Mouse (Mus musculus): Measurements from ENCODE around the gene Gmppa.
A peak's percentile ranks its signal among the peaks of the same experiment; 100 is the strongest.

The Gmppa gene

DNA sequence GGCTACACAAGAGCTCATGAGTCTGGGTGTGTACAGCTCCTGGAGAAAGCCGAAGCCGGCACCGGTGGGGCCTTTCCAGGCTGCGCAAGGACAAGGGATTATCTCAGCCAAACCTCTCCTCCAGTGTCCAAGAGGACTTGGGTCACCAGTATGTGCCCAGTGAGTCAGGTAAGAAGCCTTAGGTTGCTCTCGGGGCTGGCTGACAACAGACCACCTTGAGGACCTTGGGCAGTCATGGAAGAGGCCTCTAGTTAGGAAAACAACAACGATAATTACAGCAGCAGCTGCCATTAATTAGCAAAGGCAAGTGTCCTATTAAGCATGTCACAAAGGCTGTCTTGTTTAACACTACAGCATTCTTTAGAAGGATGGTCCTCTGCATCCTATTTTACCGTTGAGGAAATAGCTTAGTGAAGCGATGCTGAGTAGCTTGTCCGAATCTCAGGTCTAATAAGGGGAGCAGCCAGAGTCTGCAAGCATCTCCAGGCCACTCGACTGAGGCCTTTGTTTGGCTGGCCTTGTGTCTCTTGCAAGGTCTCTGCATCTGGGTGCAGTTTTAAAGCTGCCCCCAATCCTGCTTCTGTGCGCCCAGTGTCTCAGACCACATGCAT is 11.8 kb upstream of the Gmppa start:
- DNase-seq, result no peak

- peak; percentile 70 to 79 for DNase-seq
These were observed 9.8 kb upstream of the Gmppa start for GRCm38 (mm10) chr1:75425796-75426471.

DNA sequence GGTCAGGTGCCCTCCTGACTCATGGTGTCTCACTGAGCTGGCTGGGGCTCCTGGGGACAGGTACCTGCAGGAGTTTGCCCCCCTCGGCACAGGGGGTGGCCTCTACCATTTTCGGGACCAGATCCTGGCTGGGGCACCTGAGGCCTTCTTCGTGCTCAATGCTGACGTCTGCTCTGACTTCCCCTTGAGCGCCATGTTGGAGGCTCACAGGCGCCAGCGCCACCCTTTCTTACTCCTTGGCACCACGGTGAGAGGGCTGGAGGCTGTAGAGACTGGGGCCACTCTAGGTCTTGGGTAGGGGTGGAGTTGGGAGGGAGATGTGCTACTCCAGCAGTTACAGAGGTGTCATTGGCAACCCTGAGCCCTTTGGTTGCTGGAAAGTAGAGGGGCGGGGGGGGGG is 3.1 kb downstream of the Gmppa start:
- peak in 1 of 2 experiments; percentile 21 for DNase-seq

GRCm38 (mm10) chr1:75440661-75441060 is 4.9 kb downstream of the Gmppa start:
- peak; percentile 75 to 77 for DNase-seq

DNA sequence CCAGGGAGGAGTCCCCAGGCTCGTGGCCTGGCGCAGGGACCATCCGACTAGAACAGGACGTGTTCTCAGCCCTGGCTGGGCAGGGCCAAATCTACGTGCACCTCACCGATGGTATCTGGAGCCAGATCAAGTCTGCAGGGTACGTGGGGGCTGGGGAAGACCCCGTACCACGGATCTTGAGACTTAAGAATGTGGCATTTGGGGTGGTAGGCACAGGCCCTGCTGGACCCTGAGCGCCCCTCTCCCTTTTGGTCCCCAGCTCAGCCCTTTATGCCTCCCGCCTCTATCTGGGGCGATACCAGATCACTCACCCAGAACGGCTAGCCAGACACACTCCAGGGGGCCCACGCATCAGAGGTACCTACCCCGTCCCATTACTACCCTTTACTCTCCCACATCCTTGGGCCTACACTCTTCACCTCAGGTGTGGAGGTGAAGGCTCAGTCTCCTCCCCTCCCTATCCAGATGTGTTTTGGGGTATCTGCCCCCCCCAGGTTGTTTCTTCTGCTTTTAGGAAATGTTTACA is 5.8 kb downstream of the Gmppa start:
- DNase-seq, result peak; percentile 48 to 52

DNA sequence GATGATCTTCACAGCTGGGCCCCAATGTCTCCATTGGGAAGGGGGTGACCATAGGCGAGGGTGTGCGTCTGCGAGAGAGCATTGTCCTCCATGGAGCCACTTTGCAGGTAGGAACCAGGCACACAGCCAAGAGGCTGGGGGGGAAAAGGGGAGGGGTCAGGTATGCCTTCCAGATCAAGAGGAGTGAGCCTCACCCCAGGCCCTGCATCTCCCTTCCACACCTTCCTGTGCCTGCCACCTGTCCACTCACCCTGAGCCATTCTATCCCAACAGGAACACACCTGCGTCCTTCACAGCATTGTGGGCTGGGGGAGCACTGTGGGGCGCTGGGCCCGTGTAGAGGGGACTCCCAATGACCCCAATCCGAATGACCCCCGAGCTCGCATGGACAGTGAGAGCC is 6.4 kb downstream of the Gmppa start:
- DNase-seq, result peak; percentile 57 to 64

DNA sequence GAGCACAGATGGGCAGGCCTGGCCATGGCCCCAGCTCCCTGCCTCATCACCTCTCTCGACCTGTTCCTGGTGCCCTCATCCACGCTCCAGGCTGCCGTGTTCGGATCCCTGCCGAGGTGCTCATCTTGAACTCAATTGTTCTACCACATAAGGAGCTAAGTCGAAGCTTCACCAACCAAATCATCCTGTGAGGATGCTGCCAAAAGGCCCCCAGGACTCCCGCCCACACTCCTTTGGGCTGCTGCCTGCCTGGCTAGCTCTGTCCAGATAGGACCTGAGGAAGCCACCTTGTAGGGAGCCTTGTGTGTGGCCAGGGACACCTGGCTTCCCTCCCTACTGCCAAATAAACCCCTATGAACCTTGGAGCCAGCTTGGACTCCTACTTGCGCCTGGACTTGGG is 7.1 kb downstream of the Gmppa start:
- DNase-seq, result peak; percentile 80 to 86

- peak; percentile 80 to 89 for DNase-seq
These were observed 7.7 kb downstream of the Gmppa start for GRCm38 (mm10) chr1:75443247-75444024.

GRCm38 (mm10) chr1:75444208-75444607 is 8.5 kb downstream of the Gmppa start:
- peak; percentile 57 to 63 for DNase-seq

DNA sequence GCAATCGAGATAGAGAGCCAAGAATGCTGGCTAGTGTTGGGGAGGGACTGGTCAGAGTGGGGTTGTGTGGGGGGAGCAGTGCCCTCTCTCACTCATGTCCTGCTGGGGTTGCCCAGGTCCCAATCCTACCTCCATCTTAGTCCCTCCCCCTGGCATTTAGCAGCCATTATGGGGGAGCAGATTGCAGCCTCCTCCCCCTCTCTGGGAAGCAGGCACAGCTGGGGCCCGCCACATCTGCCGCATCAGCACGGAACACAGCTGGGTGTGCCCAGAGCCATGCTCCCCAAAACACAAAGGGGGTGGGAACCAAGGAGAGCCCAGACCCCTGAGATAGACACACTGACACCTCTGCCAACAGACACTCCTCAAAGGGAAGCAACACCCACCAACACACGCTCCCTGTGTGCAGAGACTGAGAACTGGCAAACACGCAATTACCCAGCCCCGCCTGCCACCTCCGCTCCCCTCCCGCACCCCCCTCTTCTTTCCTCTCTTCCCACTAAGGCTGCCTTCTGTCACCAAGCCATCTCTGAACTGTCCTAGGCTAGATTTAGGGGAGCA is 9.5 kb downstream of the Gmppa start:
- DNase-seq, result peak; percentile 55 to 61

DNA sequence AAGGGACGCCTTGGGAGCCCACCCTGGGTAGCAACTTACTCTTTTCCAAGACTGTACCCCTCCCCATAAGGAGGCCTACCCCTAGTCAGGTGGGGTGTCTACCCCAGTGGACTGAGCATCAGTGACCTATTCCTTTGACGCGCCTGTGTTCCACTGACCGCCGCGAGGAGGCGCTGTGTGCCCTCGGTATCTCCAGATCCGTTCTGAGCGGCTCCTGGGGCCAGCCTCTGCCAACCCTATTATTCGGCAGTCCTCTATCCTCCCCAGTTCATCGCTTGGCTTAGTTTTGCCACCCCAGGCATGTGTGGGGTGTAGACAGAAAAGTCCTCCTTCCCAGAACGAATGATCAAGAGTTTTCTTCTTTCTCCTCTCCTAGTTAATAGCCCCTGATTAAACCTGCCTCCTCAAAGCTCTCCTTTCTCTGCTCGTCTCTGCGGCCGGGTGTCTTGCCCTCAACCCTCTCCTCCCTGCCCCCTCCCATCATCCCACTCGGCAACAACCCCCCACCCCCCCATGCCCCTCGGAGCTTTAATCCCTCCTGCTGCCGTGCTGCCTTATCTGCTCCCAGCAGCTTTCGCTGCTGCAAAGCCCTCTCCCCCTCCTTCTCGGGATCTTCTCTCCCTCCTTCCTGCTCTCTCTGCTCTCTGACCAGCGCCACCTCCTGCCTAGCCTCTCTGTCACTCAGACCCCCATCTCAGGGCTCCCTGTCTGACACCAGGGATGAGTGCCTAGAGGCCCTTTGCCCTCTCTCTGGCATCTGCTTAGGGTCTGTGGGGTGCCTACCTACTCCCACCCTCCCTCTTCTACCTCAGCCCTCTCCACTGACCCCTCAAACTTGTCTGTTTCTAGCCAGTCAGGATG is 10.3 kb downstream of the Gmppa start:
- DNase-seq, result peak; percentile 86 to 93

GRCm38 (mm10) chr1:75446656-75447055 is 10.9 kb downstream of the Gmppa start:
- peak; percentile 38 to 48 for DNase-seq

- DNase-seq, result peak; percentile 44 to 58
These were observed 11.7 kb downstream of the Gmppa start for GRCm38 (mm10) chr1:75447265-75448051.

DNA sequence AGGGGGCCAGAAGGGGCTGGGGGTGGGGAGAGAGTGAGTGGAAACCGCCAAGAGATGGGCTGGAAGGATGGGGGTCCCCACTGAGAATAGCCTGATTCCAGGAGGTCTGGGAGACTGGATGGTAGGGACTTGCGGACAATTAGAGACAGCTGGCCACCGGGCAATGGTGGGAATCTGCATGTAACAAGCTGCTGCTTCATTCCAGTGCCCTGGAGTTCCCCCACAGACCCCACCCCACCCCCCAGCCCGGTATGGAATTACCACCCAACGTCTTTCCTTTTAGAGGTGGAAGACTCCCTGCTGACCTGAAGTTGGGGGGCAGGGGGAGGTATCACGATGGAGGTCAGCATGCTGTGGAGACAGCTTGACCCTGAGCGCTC is 12.3 kb downstream of the Gmppa start:
- peak in 1 of 2 experiments; percentile 17 for DNase-seq

- DNase-seq, result peak in 1 of 2 experiments; percentile 16
These were observed 13.2 kb downstream of the Gmppa start for GRCm38 (mm10) chr1:75448937-75449336.

- DNase-seq, result no peak
These were observed 13.8 kb downstream of the Gmppa start for GRCm38 (mm10) chr1:75449377-75450135.

GRCm38 (mm10) chr1:75450314-75451005 is 14.7 kb downstream of the Gmppa start, which contains the start of gene Asic4:
Gene Asic4, plus strand, starts transcription at chr1:75450436.
- DNase-seq, result peak in 1 of 2 experiments; percentile 24

DNA sequence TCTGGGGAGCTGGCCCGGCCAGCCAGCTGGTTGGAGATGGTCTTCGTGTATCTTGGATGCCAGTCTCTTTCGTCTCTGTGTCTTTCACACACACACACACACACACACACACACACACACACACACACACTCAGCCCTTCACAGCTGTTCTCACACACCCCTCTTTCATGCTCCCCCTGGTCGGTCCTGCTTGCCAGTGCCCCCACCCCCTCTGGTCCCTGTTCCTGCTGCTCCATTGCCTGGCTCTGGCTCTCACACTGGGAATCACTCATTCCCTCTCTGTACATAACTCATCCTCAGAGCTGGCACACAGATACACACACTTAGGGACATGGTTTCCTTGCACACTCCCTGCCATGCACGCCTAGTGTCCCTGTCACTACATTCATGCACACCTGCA is 16.2 kb downstream of the Gmppa start:
- no peak for DNase-seq

DNA sequence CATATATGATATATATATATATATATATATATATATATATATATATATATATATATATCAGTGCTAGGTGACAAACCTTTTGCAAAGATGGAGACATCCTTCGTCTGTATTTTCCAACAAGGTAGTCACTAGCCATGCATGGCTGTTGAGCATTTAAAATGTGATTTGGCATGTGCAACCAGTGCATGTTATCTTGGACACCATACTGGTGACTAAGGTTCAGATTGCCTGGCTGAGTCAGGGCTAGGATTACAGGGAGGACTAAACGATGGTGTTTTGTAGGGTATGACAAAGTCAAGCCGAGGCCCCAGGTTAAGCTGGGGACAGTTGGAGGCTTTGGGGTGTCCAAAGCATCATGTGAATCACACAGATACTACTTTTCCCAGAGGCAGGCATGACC is 19.7 kb downstream of the Gmppa start:
- no peak for DNase-seq

DNA sequence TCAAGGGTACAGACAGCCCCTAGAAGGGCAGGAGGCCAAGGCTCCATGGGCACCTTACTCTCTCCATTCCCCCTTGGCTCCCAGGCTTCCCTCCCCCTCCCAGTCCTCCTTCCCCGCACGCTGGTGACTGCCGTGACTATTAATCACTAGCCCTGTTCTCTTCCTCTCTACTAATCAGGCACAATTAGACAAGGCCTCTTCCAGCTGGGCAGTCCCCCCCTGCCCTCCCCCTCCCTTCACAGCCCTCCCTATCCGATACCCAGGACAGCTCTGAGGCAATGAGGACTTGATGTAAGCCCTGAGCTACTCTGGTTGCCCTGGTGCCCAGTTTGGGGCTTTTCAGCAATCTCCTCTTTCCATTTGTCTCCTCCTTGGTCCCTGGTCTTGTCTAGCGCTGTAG is 20.2 kb downstream of the Gmppa start:
- DNase-seq, result peak in 1 of 2 experiments; percentile 22

Data from cerebellum, postnatal 10 days (tissue).